Mouse (Mus musculus): ENCODE results near the gene Mettl21a.

DNA sequence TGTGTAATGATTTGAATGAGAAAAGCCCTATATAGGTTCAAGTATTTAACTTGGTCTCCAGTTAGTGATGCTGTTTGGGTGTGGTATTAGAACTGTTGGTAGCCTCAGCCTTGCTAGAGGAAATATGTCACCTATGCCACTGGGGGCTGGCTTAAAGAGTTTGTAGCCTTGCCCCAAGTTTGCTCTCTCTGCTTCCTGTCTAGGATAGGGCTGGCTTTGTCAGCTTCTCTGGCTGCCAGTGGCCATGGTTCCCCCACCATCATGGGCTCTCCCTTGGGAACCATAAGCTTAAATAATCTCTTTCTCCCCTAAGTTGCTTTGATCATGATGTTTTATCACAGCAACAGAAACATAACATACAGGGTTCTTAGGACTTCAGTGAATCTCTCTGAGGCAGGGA is 8.2 kb upstream of the Mettl21a start:
- TF ChIP-seq EP300 (IDR thresholded peaks at IDR 0.05; ENCODE audit: insufficient read depth, low read depth, low read length) (no peak), POLR2A (IDR thresholded peaks at IDR 0.05; ENCODE audit: insufficient read depth, low read depth, low read length) (no peak), CTCF (IDR thresholded peaks at IDR 0.05) (no peak)
